Mouse (Mus musculus) liver, postnatal 0 days (tissue): ENCODE data around the gene Ap3b1. TPM values are rescaled to one million over a fixed set of nuclear protein-coding genes. Genes with fewer than 3 reads are reported as not detected.
A peak's percentile ranks its signal among the peaks of the same experiment; 100 is the strongest.

Source experiments
- ATAC-seq: fragments of 200-750 bp; cut with Nextera tagmentation; 2 replicates; pipeline ENCODE4 v1.8.0; 2017; ENCODE audit warnings: mild to moderate bottlenecking, moderate library complexity
- DNase-seq: peaks from one replicate; pipeline ENCODE4 v3.0.0-alpha.2; 2016
- H3K27ac ChIP-seq: fragments of 300-500 bp; sonication (generic); 2 replicates; pipeline ENCODE4 v1.5.1; 2014; ENCODE audit warnings: antibody characterized with exemption, moderate library complexity, mild to moderate bottlenecking, low read depth
- H3K27me3 ChIP-seq: fragments of 300-500 bp; sonication (generic); 2 replicates; pipeline ENCODE4 v1.6.1; 2014; ENCODE audit warnings: low read length, control low read depth, mixed read lengths; ENCODE audit not compliant: insufficient read depth
- H3K36me3 ChIP-seq: fragments of 300-500 bp; sonication (generic); replicated peaks from 2 replicates; pipeline ENCODE4 v1.6.1; 2014; ENCODE audit warnings: mild to moderate bottlenecking, control low read depth, low read length, moderate library complexity, mixed read lengths; ENCODE audit not compliant: insufficient read depth
- H3K4me1 ChIP-seq: fragments of 300-500 bp; sonication (generic); 2 replicates; pipeline ENCODE4 v1.6.1; 2014; ENCODE audit warnings: antibody characterized with exemption, mild to moderate bottlenecking, control low read depth; ENCODE audit not compliant: insufficient read depth
- H3K4me2 ChIP-seq: fragments of 300-500 bp; sonication (generic); 2 replicates; pipeline ENCODE4 v1.6.1; 2014; ENCODE audit warnings: low read depth, mild to moderate bottlenecking, low read length, moderate library complexity, mixed read lengths
- H3K4me3 ChIP-seq: fragments of 300-500 bp; sonication (generic); 2 replicates; pipeline ENCODE4 v1.5.1; 2014; ENCODE audit warnings: low read depth, low read length
- H3K9ac ChIP-seq: fragments of 300-500 bp; sonication (generic); replicated peaks from 2 replicates; pipeline ENCODE4 v1.6.1; 2014; ENCODE audit warnings: mild to moderate bottlenecking, moderate library complexity
- H3K9me3 ChIP-seq: fragments of 300-500 bp; sonication (generic); 2 replicates; pipeline ENCODE4 v1.6.1; 2016; ENCODE audit warnings: mild to moderate bottlenecking, control low read depth, low read length, mixed read lengths
- CTCF ChIP-seq: sonication (generic); IDR thresholded peaks from 2 replicates; pipeline ENCODE4 v1.5.1; 2016; ENCODE audit warnings: antibody characterized with exemption, low read depth
- EP300 ChIP-seq: IDR thresholded peaks from 2 replicates; pipeline ENCODE4 v1.6.1; 2016; ENCODE audit warnings: antibody characterized with exemption, low read depth, mild to moderate bottlenecking
- WGBS: fragments of 180-500 bp; shearing (Covaris S2); extraction: QIAGEN DNeasy Blood & Tissue Kit; methylation state at CpG from one replicate; pipeline ENCODE4 v1.1.7; 2014; ENCODE audit not compliant: insufficient replicate concordance; 5-methylcytosine and 5-hydroxymethylcytosine counted together
- polyA plus RNA-seq: library from polyadenylated mRNA; unstranded; fragments of >200 nt; fragmentation: Nextera tagmentation; extraction: Ambion mirVana; gene quantifications from 2 replicates; pipeline ENCODE4 v1.2.1, GENCODE M21; 2015

Ap3b1 gene
- polyA plus RNA-seq, 1 experiment from 2014 or later: 15.1 TPM

GRCm38 (mm10) chr13:94563836-94564235 is 205.1 kb downstream of the Ap3b1 start:
- H3K9ac ChIP-seq: no peak overlapping the region
- no peaks in the 10 kb centered on the region for H3K4me1 ChIP-seq
- H3K27ac ChIP-seq: no peak overlapping the region
- H3K36me3 ChIP-seq: peaks cover 6% of the 10 kb centered on the region; the same call in 1 of the 2 replicates
- no peak overlapping the region for H3K4me2 ChIP-seq
- no peak for ATAC-seq
- no peak for DNase-seq
- no peak overlapping the region for H3K4me3 ChIP-seq
- no peak for TF ChIP-seq CTCF
- TF ChIP-seq EP300: no peak
- H3K9me3 ChIP-seq: no peaks in the 10 kb centered on the region
- no peaks in the 10 kb centered on the region for H3K27me3 ChIP-seq
- WGBS: 84% methylated on average over 8 of the region's 8 CpGs

- Histone ChIP-seq H3K4me2 (no peak overlapping the region), H3K27ac (no peak overlapping the region), H3K9ac (no peak overlapping the region), H3K36me3 (peaks cover 6% of the 10 kb centered on the region; the same call in 1 of the 2 replicates), H3K4me3 (no peak overlapping the region), H3K9me3 (no peaks in the 10 kb centered on the region), H3K27me3 (no peaks in the 10 kb centered on the region), H3K4me1 (no peaks in the 10 kb centered on the region)
- ATAC-seq (no peak), DNase-seq (no peak)
- WGBS: 88% methylated on average over 13 of the region's 13 CpGs
- TF ChIP-seq CTCF (no peak), EP300 (no peak)
Measured at GRCm38 (mm10) chr13:94564351-94564994, 205.7 kb downstream of the Ap3b1 start.

DNA sequence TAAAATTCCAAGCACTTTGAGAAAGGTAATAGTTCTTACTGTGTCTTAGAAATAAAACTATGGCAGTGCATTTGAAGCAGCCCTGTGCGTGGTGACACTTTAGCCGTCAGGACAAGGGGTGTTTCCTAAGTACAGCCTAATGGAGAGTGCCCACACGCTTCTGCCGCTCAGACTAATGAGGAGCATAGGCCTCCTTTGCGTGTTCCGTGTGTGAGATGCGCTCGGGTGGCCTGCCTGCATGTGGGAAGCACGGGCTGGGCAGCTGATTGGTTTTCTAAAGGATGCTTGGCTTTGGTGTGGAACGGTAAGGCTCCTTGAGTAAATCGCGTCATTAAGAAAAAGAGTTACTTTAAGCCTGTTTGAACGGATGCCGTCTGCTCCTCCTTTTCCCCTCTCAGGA is 206.4 kb downstream of the Ap3b1 start:
- 92% methylated on average over 14 of the region's 14 CpGs for whole genome bisulfite sequencing
- Histone ChIP-seq H3K4me2 (no peak overlapping the region), H3K4me3 (no peak overlapping the region), H3K27me3 (no peaks in the 10 kb centered on the region), H3K27ac (no peak overlapping the region), H3K36me3 (peaks cover 6% of the 10 kb centered on the region; the same call in 1 of the 2 replicates), H3K4me1 (no peaks in the 10 kb centered on the region), H3K9ac (no peak overlapping the region), H3K9me3 (no peaks in the 10 kb centered on the region)
- TF ChIP-seq EP300: no peak
- TF ChIP-seq CTCF: no peak
- ATAC-seq: no peak
- no peak for DNase-seq

DNA sequence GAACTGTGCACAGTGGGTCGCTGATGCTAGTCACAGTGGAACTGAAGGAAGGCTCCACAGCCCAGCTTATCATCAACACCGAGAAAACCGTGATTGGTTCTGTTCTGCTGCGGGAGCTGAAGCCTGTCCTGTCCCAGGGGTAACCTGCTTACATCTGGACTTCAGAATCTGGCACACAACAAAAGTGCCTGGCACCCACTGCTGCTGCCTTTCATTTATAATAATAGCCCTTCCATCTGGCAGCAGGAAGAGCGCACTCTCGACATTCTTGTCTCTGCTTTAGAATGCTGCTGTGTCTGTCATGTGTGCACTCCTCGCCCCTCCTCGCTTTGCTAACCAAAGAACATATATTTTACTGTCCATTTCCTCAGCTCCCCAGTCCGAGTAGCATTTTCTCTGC is 206.9 kb downstream of the Ap3b1 start:
- ATAC-seq (no peak), DNase-seq (no peak)
- Histone ChIP-seq H3K27ac (no peak overlapping the region), H3K9ac (no peak overlapping the region), H3K27me3 (no peaks in the 10 kb centered on the region), H3K4me3 (no peak overlapping the region), H3K4me1 (no peaks in the 10 kb centered on the region), H3K4me2 (no peak overlapping the region), H3K9me3 (no peaks in the 10 kb centered on the region), H3K36me3 (peaks cover 6% of the 10 kb centered on the region; the same call in 1 of the 2 replicates)
- WGBS: 79% methylated on average over 9 of the region's 9 CpGs
- no peak for TF ChIP-seq CTCF

- no peaks in the 10 kb centered on the region for H3K9me3 ChIP-seq
- no peak overlapping the region for H3K27ac ChIP-seq
- peak; percentile 55; the same call in 1 of the 2 replicates for ATAC-seq
- TF ChIP-seq EP300 (no peak), CTCF (no peak)
- no peak overlapping the region for H3K4me2 ChIP-seq
- H3K36me3 ChIP-seq: peaks cover 6% of the 10 kb centered on the region; the same call in 1 of the 2 replicates
- no peak overlapping the region for H3K9ac ChIP-seq
- H3K4me1 ChIP-seq: no peaks in the 10 kb centered on the region
- 66% methylated on average over 6 of the region's 6 CpGs for WGBS
- no peak overlapping the region for H3K4me3 ChIP-seq
- no peaks in the 10 kb centered on the region for H3K27me3 ChIP-seq
- no peak for DNase-seq
Measured at GRCm38 (mm10) chr13:94567739-94568138, 209.0 kb downstream of the Ap3b1 start.

- ATAC-seq (no peak), DNase-seq (no peak)
- Histone ChIP-seq H3K27ac (no peak overlapping the region), H3K4me2 (no peak overlapping the region), H3K9ac (no peak overlapping the region), H3K4me1 (no peaks in the 10 kb centered on the region), H3K27me3 (no peaks in the 10 kb centered on the region), H3K4me3 (no peak overlapping the region), H3K9me3 (no peaks in the 10 kb centered on the region), H3K36me3 (0 out of 2 replicates have a peak, but pooled peaks cover 6% of the 10 kb centered on the region)
- WGBS: 82% methylated on average over 10 of the region's 10 CpGs
- TF ChIP-seq CTCF (no peak), EP300 (no peak)
Measured at GRCm38 (mm10) chr13:94571001-94571400, 212.2 kb downstream of the Ap3b1 start.
